Mouse (Mus musculus) liver, postnatal 0 days (tissue): ENCODE data around the gene Cbwd1.

ENCODE experiments used
- CTCF ChIP-seq: sonication (generic); IDR thresholded peaks from 2 replicates; pipeline ENCODE4 v1.5.1; 2016; ENCODE audit warnings: antibody characterized with exemption, low read depth
- EP300 ChIP-seq: IDR thresholded peaks from 2 replicates; pipeline ENCODE4 v1.6.1; 2016; ENCODE audit warnings: antibody characterized with exemption, low read depth, mild to moderate bottlenecking

- no peak for TF ChIP-seq CTCF
- no peak for TF ChIP-seq EP300
Measured at GRCm38 (mm10) chr19:25006686-25007085, 45.3 kb upstream of the Cbwd1 start.
